Mouse (Mus musculus) retina, postnatal 1 day (tissue): Measurements from ENCODE around the gene Pde11a.

Experiments used
- DNase-seq: peaks from one replicate; pipeline ENCODE4 v3.0.0-alpha.2; 2012

Pde11a gene

DNA sequence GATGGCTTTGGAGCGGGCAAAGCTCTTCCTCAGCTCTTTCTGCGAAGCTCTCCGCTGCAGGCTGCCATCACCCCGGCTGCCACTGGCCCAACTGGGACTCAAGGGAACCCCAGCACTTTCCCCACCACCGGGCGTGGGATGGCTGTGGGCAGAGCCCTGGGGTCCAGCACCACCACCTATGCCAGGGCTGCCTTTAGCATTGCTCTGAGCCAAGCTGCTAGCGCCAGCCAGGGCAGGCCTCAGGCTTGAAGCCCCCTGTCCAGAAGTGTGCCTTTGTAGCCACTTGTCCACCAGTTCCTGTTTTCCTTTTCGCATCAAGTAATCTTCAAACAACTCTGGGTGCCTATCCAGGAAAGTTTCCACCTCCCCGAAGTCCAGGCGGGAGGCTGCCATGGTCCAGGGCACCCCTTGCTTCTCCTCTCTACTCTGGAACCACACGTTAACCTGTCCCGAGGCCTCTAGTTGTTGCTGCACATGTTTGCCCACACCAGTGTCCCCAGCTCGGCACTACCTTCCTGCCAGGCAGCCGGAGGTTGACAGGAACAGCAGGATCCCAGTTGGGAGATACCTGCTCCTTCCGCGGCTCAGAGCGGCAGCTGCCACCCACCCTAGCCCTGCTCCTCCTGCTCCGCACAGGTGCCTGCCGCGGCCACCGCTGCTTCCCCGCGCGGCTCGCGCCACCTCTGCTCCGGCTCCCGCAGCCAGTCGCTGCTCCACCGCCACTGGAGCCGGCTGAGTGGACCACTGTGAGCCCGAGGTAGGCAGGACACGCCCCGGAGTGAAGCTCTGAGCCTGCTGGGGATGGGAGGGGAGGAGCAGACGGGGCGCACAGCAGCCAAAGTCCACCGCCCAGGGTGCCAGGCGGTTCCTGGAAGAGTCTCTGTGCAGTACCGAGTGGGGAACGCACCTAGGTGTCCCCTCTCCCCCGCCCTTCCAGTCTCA is at the start of gene Pde11a:
Pde11a (minus strand) TSS at position 560 of the 942 bp plus-strand sequence.
- peak; percentile 71 for DNase-seq

DNA sequence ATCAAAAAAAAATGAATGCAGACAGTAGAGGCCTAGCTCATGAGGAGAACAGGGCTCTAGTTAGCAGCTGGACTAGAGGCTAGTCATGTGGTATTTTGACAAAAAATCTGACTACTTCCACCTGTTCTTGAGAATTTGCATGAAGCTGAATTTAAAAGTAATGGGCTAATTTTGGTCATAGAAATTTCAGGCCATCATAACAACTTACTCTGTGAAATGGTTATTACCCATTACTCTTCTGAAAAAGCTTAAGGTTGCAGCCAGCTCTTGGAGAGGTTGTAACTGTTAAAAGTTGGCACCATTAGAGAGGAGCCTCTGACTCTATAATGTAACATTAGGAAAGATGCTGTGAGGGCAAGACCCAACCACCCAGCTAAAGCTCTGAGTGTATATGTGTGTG is 48.0 kb upstream of the Pde11a start:
- no peak for DNase-seq

DNA sequence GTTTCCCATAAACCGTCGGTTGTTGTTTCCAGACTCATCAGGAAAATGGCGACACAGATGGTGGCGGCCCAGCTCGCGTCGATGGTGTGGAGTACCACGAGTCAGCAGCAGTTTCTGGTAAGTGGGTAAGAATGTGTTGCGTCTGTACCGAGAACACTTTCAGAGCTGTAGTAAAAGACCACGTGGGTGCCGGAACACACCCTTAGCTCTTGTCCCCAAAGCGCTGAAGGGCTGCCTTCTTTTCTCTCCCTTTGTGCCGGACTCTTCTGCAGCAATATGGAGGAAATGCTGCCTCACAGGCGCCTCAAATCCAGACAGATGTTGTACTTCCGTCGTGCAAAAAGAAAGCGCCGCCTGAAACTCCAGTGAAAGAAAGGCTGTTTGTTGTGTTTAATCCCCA is 40.1 kb upstream of the Pde11a start:
- no peak for DNase-seq

DNA sequence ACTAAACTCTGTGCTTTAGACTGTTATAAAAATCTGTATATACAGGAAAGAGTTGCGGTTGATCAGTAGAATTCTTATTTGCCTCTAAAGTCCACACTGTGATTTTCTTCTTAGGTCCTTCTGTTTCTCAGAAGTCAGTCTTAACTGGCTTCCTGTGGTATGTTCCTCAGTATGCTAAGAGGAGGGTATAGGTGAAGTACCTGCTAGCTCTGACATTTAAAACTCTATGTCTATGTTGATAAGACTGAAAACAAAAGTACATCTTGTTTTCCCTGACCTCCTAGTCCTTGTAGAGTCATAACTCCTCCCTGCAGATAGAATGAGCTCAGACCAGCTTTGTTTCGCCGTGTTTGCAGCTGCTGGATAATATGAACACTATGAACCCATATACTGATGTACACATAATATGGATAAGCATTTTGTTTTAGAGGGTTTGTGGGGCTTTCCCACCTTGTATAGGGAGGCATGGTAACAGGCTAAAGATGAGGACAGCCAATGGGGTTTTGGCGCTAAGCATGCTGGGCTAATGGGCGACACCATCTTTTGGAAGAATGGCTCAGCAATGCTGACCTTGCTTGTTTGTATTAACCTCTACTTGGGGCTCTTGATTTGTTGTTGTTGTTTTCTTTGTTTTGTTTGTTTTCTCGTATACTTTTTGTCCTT is 36.1 kb upstream of the Pde11a start:
- no peak for DNase-seq

DNA sequence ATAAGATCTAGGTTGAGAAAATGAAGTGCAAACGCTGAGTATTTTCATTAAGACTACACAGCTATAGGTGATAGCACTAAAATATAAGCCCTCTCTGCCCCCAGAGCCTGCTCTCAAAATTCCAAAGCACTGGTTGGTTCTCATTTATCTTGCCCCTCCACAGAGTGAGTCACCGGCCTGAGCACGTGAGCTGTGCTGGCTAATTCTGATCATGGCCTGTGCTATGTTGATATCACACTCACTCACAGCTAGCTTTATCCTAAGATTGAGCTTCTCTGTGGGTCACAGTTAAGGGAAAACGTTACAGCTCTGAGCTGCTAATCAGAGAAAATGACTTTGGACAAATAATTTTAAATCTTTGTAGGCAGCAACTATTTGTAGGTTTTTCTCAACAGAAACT is 33.7 kb upstream of the Pde11a start:
- DNase-seq: no peak

DNA sequence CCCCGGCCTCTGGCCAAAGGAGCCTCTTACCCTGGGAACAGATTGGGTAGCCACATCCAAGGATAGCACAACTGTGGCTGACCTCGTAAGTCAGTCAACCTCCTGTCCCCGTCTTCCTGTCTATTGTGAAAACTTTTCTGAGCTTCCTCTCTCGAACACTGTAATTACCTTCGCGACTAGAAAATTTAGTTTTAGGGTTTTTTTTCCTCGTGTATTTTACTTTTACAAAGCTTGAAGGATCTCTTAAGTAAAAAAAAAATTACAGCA is 32.0 kb upstream of the Pde11a start:
- no peak for DNase-seq

DNA sequence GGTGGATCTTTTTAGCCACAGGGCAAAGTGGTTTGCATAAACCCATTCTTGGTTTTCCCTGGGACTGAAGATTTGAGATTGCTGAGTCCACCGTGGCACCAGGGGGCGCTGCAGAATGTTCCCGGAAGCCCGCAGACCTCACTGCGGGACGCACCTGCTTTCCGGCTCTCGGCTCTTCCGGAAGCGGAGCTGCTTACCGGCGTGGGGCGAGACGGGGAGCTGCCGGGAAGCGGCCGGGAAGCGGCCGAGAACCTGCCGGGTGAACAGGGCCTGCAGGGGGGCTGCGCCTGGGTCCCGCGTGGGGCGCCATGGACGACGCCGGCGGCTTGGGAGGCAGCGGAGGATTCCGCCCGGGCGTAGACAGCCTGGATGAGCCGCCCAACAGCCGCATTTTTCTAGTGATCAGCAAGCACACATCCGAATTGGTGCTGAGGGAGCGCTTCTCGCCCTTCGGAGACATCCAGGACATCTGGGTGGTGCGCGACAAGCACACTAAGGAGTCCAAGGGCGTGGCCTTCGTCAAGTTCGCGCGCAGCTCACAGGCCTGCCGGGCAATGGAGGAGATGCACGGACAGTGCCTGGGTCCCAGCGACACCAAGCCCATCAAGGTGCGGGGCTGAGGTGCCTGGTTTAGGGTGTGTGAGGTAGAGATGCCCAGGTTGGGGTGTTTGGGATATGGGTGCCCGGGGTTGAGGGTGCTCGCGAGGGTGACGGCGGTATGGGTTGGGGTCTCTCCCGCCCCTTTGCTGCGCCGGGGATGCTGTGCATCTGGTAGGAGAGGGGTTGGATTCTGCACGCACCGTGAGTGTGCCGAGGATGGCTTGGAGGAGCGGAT is 31.5 kb upstream of the Pde11a start, which contains the start of gene Rbm45:
Rbm45 (plus strand) TSS at position 164 of the 835 bp plus-strand sequence.
- peak; percentile 94 for DNase-seq

DNA sequence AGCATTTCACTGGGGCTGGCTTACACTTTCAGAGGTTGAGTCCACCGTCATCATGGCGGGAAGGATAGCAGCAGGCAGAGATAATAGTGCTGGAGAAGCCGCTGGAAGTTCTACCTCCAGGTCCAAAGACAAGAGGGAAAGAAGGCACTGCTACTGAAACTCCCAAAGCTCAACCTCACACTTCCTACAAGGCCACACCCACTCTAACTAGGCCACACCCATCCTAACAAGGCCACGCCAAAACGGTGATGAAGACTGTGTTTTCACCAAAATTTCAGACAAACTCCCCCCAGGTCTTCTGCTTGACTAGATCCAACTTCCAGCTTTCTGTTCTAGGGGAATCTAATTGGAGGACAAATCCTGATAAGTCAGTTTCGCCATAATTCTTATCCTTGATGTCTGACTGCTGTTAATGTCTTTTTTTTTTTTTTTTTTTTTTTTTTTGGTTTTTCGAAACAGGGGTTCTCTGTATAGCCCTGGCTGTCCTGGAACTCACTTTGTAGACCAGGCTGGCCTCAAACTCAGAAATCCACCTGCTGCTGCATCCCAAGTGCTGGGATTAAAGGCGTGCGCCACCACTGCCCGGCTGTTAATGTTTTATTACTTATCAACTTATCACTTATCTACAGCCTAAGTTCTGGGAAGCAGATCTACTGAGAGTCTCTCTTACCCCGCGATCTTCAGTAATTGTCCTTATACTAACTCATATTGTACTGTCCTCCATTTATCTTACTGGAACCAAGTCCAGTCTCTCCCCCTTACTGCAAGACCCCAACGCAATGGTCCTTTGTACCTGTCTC is 30.5 kb upstream of the Pde11a start:
- no peak for DNase-seq

DNA sequence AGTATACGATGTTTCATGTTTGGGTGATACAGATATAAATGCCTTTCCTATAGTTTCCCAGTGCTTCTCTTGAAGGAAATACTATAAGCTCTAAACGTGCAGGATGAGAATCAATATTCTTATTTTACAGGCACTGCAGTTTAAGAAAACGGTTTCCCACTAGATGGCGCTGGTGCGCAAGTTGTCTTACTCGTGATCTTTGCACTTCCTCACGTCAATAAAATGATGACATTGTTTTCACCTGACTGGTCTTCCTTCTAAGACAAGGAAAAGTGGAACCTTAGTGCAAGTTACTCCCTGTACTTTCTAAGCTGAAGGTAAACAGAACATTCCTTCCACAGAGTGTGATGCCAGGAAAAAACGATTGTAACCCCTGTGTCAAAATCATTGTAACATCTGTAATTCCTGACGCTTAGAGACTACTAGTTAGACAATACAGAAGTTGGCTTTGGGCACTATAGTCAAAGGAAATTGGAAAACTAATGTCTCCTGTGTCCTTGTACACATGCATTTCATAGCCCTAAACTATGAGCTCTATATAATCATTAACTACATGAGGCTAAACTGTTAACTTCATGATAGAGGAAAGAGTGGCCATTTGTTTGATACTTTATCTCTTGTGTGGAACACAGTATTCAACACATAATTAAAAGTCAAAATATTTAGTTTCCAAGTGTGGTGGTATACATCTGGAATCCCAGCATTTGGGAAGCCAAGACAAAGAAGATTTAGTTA is 28.8 kb upstream of the Pde11a start:
- peak; percentile 87 for DNase-seq

DNA sequence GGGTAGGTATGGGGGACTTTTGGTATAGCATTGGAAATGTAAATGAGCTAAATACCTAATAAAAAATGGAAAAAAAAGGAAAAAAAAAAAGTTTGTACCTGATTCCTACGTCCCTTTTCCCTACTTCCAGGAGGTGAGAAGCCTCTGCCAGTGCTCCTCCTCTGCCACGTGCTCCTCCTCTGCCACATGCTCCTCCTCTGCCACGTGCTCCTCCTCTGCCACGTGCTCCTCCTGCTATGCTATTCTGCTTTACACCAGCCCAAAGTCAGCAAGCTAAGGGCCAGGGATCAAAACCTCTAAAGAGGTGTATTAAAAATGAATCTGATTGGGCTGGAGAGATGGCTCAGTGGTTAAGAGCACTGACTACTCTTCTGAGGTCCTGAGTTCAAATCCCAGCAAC is 27.2 kb upstream of the Pde11a start:
- DNase-seq: no peak

DNA sequence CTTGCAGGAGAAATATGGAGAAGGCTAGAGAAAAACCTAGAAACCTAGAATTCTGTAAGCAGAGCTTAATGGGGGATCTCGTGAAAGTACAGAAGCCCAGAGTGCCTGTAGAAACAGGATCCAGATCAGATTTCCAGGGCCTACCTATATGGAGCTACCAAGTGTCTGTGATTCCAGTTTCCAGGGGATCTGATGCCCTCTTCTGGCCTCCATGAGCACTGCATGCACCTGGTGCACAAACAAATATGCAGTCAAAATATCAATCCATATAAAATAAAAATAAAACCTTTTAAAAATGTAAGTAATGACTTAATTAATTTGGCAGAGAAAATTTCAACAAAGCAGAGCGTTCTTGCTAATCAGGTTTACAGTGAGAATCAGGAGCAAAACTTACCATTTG is 23.5 kb upstream of the Pde11a start:
- DNase-seq: peak; percentile 16

DNA sequence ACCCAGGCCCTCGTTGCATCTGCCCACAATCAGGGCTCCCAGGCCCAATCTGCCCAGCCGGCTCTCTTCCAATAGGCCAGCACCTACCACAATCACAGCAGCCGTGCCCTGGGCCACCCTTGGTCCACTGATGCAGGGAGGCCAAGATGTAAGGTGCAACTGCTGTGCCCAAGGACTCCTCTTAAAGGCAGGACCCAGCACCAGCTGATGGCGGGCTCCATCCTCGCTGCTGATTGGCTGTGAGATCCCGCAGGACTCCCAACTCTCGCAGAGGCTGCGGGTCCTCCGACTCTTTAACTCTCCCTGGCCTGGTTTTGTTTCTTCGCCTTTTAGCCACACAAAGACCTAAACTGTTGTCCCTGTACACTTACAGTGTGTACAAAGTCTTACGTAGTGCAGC is 21.7 kb upstream of the Pde11a start, which contains the start of gene Cyct:
Cyct (minus strand) TSS at position 225 of the 400 bp plus-strand sequence.
- no peak for DNase-seq

DNA sequence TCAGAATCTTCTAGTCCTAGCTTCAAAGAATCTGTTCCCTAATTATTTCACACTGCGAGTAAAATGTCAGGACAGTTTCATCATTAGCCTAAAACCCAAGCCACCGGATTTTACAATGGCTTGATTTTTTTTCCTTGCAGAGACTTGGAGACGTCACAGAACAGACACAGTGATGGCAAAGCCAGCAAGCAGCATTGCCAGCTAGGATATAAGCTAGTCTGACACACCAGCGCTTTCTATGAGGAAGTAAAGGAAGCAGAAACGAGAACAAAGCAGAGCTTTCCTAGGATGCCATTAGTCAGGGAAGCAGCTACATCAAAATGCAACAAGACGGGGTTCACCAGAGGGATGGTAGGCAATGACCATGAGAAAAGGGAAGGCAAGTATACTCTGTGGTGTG is 9.3 kb upstream of the Pde11a start:
- DNase-seq: peak; percentile 48

DNA sequence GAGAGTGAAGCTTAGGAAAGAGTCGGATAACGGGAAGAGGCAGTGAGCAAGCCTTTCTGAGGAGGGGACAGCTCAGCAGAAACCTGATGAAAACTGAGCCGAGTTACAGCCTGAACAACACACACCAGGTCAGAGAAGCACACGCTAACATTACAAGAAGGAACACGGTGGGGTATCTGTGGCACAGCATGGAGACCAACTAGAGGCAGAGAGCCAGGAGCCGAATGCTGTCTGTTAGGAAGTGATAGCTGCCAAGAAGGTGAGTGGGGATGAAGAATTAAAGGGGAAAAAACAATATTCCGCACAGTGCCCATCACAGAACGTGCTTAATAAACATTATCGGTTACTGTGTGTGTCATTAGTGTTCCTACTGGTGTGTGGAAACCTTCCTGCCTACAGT is 3.6 kb upstream of the Pde11a start:
- DNase-seq: no peak

DNA sequence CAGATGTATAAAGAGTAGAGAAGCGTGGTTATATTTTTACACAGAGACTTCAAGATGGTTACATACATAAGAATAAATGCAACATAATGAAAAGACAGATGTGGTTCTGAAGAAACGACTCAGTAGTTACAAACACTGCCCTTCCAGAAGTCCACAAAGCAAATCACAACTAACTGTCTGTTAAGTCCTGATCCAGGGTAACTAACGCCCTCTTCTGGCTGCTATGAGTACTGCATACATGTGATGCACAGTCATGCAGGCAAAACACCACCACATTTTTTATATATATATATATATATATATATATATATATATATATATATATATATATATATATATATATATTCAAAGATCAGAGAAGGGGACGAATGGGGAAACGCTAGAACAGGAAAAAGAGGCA is 4.0 kb downstream of the Pde11a start:
- DNase-seq: peak; percentile 37

DNA sequence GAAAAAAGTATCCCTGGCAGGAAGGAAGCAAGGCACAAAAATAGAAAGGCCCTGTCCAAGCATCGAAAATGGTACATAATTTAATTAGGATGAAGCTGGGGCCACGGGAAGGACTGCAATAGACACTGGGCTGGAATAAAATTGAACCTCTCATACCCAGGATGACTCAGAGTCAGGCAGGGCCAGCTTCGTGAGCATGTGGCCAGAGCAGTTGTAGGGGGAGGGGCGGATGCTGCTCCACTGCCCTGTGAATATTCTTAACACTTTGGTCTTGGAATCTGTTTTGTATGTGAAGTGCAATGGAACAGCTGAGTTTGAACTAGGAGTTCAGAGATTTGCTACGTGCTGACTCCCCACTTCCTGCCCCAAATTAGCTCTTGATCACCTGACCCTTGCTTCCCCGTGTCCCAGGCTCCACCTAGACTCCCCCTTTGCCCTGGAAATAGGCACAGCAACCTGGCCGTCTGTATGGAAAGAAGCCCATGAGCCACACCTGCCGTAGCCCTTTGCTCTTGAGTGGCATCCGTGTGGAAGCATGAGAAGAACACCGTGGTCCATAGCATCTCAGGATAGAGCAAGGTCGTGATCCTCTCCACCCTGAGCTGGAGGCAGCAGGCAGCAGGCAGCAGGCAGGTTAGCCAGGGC is 6.3 kb downstream of the Pde11a start:
- DNase-seq: no peak

DNA sequence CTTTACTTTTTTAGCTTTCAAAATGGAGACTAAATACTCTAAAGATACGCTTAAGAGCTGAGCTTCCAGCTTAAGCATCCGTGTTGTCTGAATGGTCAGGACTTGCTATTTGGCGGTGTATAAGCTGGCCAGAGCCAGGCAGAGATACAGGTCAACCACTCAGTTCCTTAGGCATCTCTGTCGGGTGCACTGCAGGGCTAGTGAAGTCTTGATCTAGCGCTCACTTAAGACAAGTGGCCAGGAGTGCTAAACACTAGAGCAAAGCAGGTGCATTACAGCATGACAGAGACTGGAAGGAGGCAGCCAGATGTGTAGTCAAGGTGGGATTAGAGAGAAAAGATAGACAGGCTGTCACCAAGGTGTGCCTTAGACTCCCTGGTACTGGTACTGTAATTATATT is 8.5 kb downstream of the Pde11a start:
- no peak for DNase-seq

DNA sequence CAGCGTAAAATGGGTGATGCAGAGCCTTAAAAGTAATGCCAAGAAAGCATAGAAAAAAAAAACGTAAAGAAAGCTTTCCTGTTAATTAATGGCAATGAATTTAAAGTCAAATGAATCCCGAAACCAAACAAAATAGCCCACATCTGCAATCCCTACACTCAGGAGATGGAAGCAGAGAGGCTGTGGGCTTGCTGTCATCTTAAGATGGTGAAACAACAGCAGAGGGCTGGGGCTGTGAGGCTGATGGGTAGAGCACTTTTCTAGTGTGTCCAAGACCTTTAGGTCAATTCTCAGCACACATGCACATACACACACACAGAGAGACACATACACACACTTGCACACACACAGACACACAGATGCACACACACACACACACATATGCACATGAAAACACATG is 12.4 kb downstream of the Pde11a start:
- no peak for DNase-seq

DNA sequence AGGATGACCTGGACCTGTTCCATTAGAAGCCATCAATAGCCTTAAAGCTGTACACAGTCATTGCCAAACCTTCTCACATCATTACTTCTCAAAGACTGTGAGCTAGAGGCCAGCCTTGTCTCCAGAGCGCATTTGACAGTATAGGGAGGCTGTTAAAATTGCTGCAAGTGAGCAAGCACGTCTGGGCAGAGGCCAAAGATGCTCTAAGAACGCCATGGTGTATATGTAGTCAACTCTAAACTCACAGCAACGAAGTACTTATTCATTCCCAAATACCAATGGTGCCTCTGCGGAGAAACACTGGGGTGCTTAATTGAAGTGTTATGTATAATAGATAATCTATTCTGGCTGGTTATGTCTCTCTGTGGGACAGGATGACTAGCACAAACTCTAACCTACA is 14.1 kb downstream of the Pde11a start:
- no peak for DNase-seq

DNA sequence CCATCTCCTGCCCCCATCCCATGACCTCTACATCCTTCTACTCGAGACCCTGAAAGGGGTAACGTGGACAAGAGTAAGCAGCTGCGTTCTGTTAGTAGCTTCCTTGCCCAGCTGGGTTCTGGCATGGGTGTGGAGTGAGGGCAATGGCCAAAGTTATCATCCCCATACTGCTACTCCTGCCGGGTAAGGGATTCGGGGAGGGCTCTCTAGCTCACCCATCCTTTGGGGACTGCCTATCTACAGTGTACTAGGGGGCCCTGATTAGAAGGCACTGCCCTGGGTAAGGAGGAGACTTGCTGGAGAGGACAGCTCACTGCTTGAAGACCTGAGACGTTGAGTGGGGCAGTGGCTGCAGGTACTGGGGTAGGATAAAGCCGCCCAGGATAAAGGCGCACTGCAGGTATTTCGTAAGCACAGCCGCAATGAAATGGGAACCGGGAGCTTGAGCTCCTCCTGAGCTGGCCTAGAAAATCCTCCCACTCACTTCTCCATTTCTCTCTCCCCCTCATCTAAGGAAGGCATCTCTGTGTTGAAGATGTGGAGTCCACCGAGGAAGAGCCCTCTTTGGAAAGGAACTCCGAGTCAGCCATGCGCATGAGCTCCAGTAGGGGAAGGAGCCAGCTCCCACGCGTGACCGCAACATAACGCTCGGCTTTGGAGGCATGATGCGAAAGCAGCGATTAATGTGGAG is 15.2 kb downstream of the Pde11a start:
- DNase-seq: no peak

DNA sequence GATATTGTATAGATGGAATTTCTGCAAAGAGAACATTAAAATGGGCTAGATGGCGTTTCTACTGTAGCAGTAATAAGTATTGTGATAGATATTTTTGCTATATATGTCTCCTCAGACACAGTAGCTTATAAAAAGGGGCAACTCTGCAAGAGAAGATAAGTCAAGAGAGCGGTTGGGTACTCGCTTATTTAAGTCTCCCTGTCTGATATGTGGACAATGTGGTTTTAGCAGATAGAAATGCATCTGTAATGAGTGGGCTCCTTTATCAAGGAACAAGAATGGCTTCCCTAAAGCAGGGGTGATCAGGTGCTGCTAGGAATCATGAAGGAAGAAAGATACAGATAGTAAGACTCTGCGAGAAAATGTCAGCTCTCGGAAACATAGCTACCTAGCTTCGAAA is 18.2 kb downstream of the Pde11a start:
- no peak for DNase-seq
